Mouse (Mus musculus): Measurements from ENCODE around the gene Galnt2.

The Galnt2 gene

GRCm38 (mm10) chr8:124232280-124232600, 1.0 kb downstream of the Galnt2 start:
- in situ Hi-C loops (cut with MboI, MseI) = no loop called here

GRCm38 (mm10) chr8:124234496-124234895, 3.3 kb downstream of the Galnt2 start:
- in situ Hi-C loops (cut with MboI, MseI) = no loop called here

- in situ Hi-C loops (cut with MboI, MseI) = loop anchor here (5.0 kb wide), 2 partner anchors 42 to 112 kb away; no protein-coding TSS in a partner anchor
Observed at GRCm38 (mm10) chr8:124235536-124235935, 4.3 kb downstream of the Galnt2 start.

GRCm38 (mm10) chr8:124239350-124239749, 8.2 kb downstream of the Galnt2 start:
- in situ Hi-C loops (cut with MboI, MseI) = loop anchor here (5.0 kb wide), 2 partner anchors 38 to 108 kb away; no protein-coding TSS in a partner anchor

GRCm38 (mm10) chr8:124240932-124241331, 9.7 kb downstream of the Galnt2 start:
- in situ Hi-C loops (cut with MboI, MseI) = loop anchor here in 1 of 2 experiments (10.0 kb wide), 1 partner anchor 1456 kb away; no protein-coding TSS in a partner anchor

- in situ Hi-C loops (cut with MboI, MseI) = loop anchor here in 1 of 2 experiments (10.0 kb wide), 1 partner anchor 1457 kb away; no protein-coding TSS in a partner anchor
Observed at GRCm38 (mm10) chr8:124242208-124242607, 11.0 kb downstream of the Galnt2 start.

GRCm38 (mm10) chr8:124242913-124243312, 11.7 kb downstream of the Galnt2 start:
- in situ Hi-C loops (cut with MboI, MseI) = loop anchor here in 1 of 2 experiments (10.0 kb wide), 1 partner anchor 1458 kb away; no protein-coding TSS in a partner anchor

- in situ Hi-C loops (cut with MboI, MseI) = loop anchor here in 1 of 2 experiments (10.0 kb wide), 1 partner anchor 1463 kb away; no protein-coding TSS in a partner anchor
Observed at GRCm38 (mm10) chr8:124247581-124247980, 16.4 kb downstream of the Galnt2 start.

- in situ Hi-C loops (cut with MboI, MseI) = loop anchor here in 1 of 2 experiments (10.0 kb wide), 1 partner anchor 1464 kb away; no protein-coding TSS in a partner anchor
Observed at GRCm38 (mm10) chr8:124248688-124249087, 17.5 kb downstream of the Galnt2 start.

GRCm38 (mm10) chr8:124250255-124250654, 19.1 kb downstream of the Galnt2 start:
- in situ Hi-C loops (cut with MboI, MseI) = loop anchor here in 1 of 2 experiments (25.0 kb wide), 1 partner anchor 688 kb away; no protein-coding TSS in a partner anchor

- in situ Hi-C loops (cut with MboI, MseI) = loop anchor here in 1 of 2 experiments (25.0 kb wide), 1 partner anchor 688 kb away; no protein-coding TSS in a partner anchor
Observed at GRCm38 (mm10) chr8:124250785-124251184, 19.6 kb downstream of the Galnt2 start.

GRCm38 (mm10) chr8:124252533-124252950, 21.4 kb downstream of the Galnt2 start:
- in situ Hi-C loops (cut with MboI, MseI) = loop anchor here in 1 of 2 experiments (25.0 kb wide), 1 partner anchor 690 kb away; no protein-coding TSS in a partner anchor

GRCm38 (mm10) chr8:124253939-124254338, 22.7 kb downstream of the Galnt2 start:
- in situ Hi-C loops (cut with MboI, MseI) = loop anchor here in 1 of 2 experiments (25.0 kb wide), 1 partner anchor 692 kb away; no protein-coding TSS in a partner anchor

GRCm38 (mm10) chr8:124256841-124257240, 25.6 kb downstream of the Galnt2 start:
- in situ Hi-C loops (cut with MboI, MseI) = loop anchor here in 1 of 2 experiments (25.0 kb wide), 1 partner anchor 695 kb away; no protein-coding TSS in a partner anchor

- in situ Hi-C loops (cut with MboI, MseI) = loop anchor here in 1 of 2 experiments (25.0 kb wide), 1 partner anchor 695 kb away; no protein-coding TSS in a partner anchor
Observed at GRCm38 (mm10) chr8:124257363-124257762, 26.2 kb downstream of the Galnt2 start.

GRCm38 (mm10) chr8:124259146-124259545, 28.0 kb downstream of the Galnt2 start:
- in situ Hi-C loops (cut with MboI, MseI) = loop anchor here in 1 of 2 experiments (25.0 kb wide), 1 partner anchor 697 kb away; no protein-coding TSS in a partner anchor

- in situ Hi-C loops (cut with MboI, MseI) = loop anchor here in 1 of 2 experiments (25.0 kb wide), 1 partner anchor 698 kb away; no protein-coding TSS in a partner anchor
Observed at GRCm38 (mm10) chr8:124259925-124260324, 28.7 kb downstream of the Galnt2 start.

- in situ Hi-C loops (cut with MboI, MseI) = loop anchor here in 1 of 2 experiments (25.0 kb wide), 1 partner anchor 698 kb away; no protein-coding TSS in a partner anchor
Observed at GRCm38 (mm10) chr8:124260371-124260770, 29.2 kb downstream of the Galnt2 start.

GRCm38 (mm10) chr8:124263058-124263457, 31.9 kb downstream of the Galnt2 start:
- in situ Hi-C loops (cut with MboI, MseI) = loop anchor here in 1 of 2 experiments (25.0 kb wide), 1 partner anchor 701 kb away; no protein-coding TSS in a partner anchor

GRCm38 (mm10) chr8:124264032-124264431, 32.8 kb downstream of the Galnt2 start:
- in situ Hi-C loops (cut with MboI, MseI) = loop anchor here in 1 of 2 experiments (25.0 kb wide), 1 partner anchor 702 kb away; no protein-coding TSS in a partner anchor

- in situ Hi-C loops (cut with MboI, MseI) = loop anchor here in 1 of 2 experiments (25.0 kb wide), 1 partner anchor 702 kb away; no protein-coding TSS in a partner anchor
Observed at GRCm38 (mm10) chr8:124264671-124265070, 33.5 kb downstream of the Galnt2 start.

GRCm38 (mm10) chr8:124265130-124265529, 33.9 kb downstream of the Galnt2 start:
- in situ Hi-C loops (cut with MboI, MseI) = loop anchor here in 1 of 2 experiments (25.0 kb wide), 1 partner anchor 703 kb away; no protein-coding TSS in a partner anchor
